In genomic region chr5:123288079-123288478, GRCm38 (mm10) we compare ENCODE assay signal across 8 mouse cellular contexts. TPM values are rescaled to one million over a fixed set of nuclear protein-coding genes. Genes with fewer than 3 reads are reported as not detected.
DNase-seq lines count a peak whose midpoint lies in the region; TF ChIP-seq lines count a peak whose summit lies in the region.

No protein-coding gene starts in this region.

- H3K27me3 ChIP-seq in splenic B cell, adult 2 months (ENCODE audit: control insufficient read depth, insufficient read depth, low read length, poor library complexity, severe bottlenecking) = no peaks in the 10 kb centered on the region

- H3K4me1 ChIP-seq in bone marrow, adult 2 months (ENCODE audit: control insufficient read depth, insufficient read depth, low read length) = no peaks in the 10 kb centered on the region

- H3K36me3 ChIP-seq in splenic B cell, adult 2 months (ENCODE audit: control insufficient read depth, insufficient read depth, low read length, poor library complexity, severe bottlenecking) = no peaks in the 10 kb centered on the region

- WGBS in bone marrow, adult 2 months = 79% methylated on average over 5 of the region's 5 CpGs

- peak; percentile 57 for TF ChIP-seq CTCF in layer of hippocampus, adult 2 months (conservative IDR thresholded peaks at IDR 0.05)
- peak; percentile 41 for TF ChIP-seq CTCF in bone marrow, adult 2 months (IDR thresholded peaks at IDR 0.05; ENCODE audit: control insufficient read depth, insufficient read depth, low read length)

- DNase-seq in adrenal gland, postnatal 14 days = peak; percentile 42
- DNase-seq in adrenal gland, adult 8-10 months = no peak
- DNase-seq in layer of hippocampus, adult 2 months (ENCODE audit: low spot score in 2 of 2) = no peak
- DNase-seq in layer of hippocampus, adult 11-12 months (ENCODE audit: low spot score) = no peak
- DNase-seq in splenic B cell, adult 2 months (ENCODE audit: low read depth, low spot score) = peak; percentile 26
- no peak for DNase-seq in spleen, postnatal 36 days (ENCODE audit: low spot score in 2 of 2)
- DNase-seq in urinary bladder, adult 18-20 months (ENCODE audit: low spot score in 2 of 2) = no peak

- H3K27ac ChIP-seq in layer of hippocampus, adult 2 months = no peak overlapping the region
- H3K27ac ChIP-seq in bone marrow, adult 2 months (ENCODE audit: control insufficient read depth, insufficient read depth, low read depth, low read length, poor library complexity) = no peak overlapping the region

- no peak overlapping the region for H3K4me3 ChIP-seq in layer of hippocampus, adult 2 months
- no peak overlapping the region for H3K4me3 ChIP-seq in bone marrow, adult 2 months (replicated peaks; ENCODE audit: control insufficient read depth, low read depth, low read length)

- no peak for TF ChIP-seq POLR2A in bone marrow, adult 2 months (IDR thresholded peaks at IDR 0.05; ENCODE audit: borderline replicate concordance, control insufficient read depth, low read depth, low read length)

RNA-seq across cellular contexts. Expression of gene Wdr66, which starts 36.2 kb away (rescaled TPM):
- total RNA-seq in adrenal gland, postnatal 14 days (2021) = 0.74 and 0.86 TPM in 2 replicates
- 1 to 10 TPM in 3 of 4 experiments, under 1 TPM in 1; 0.59 to 1.8 (median 1.3) TPM for total RNA-seq in adrenal gland, adult 8-10 months (2022)
- total RNA-seq in layer of hippocampus, adult 2 months (2021) = 1 to 10 TPM; 4.5 to 5.6 TPM
- 0.77 and 1.2 TPM in 2 replicates for polyA plus RNA-seq in bone marrow, adult 2 months (2011; ENCODE audit: insufficient read depth, insufficient read length, low replicate concordance, missing spikeins)

RNA-seq across cellular contexts. Expression of gene Bcl7a, which starts 55.6 kb away (rescaled TPM):
- total RNA-seq in adrenal gland, postnatal 14 days (2021) = 11.9 and 16.1 TPM in 2 replicates
- total RNA-seq in adrenal gland, adult 8-10 months (2022) = 10 to 100 TPM in 3 of 4 experiments, 1 to 10 TPM in 1; 9.7 to 15.1 (median 13.2) TPM
- 10 to 100 TPM; 67.4 to 70.2 TPM for total RNA-seq in layer of hippocampus, adult 2 months (2021)
- 17.5 and 30.6 TPM in 2 replicates for polyA plus RNA-seq in bone marrow, adult 2 months (2011; ENCODE audit: insufficient read depth, insufficient read length, low replicate concordance, missing spikeins)

Comparison
In these comparisons a context has a peak if more than half of its experiments do, and no peak if none do; other contexts are left out.
1. DNase-seq: peak in adrenal gland, postnatal 14 days (single experiment) and splenic B cell, adult 2 months (single experiment); none in adrenal gland, adult 8-10 months (single experiment), layer of hippocampus, adult 2 months (0 of 2), layer of hippocampus, adult 11-12 months (single experiment), spleen, postnatal 36 days (0 of 2) and urinary bladder, adult 18-20 months (0 of 2).